Mouse (Mus musculus) CH12.LX (cell line): ENCODE results near the gene Nucb1. TPM values are rescaled to one million over a fixed set of nuclear protein-coding genes. Genes with fewer than 3 reads are reported as not detected.
"Not testable (repeated sequence)": the region's sequence is repeated elsewhere in the genome, so short reads cannot be mapped to it uniquely, and the experiment has no call there.

Source experiments
- DNase-seq: peaks from one replicate; pipeline ENCODE4 v3.0.0-alpha.2; 2013; ENCODE audit errors: extremely low read depth
- H3K27ac ChIP-seq: 2 replicates; pipeline ENCODE4 v1.5.1; 2012; ENCODE audit warnings: low read depth, mild to moderate bottlenecking, control low read depth, moderate library complexity; ENCODE audit not compliant: insufficient read depth
- H3K27me3 ChIP-seq: replicated peaks from 2 replicates; pipeline ENCODE3; 2012; ENCODE audit warnings: inconsistent platforms
- H3K36me3 ChIP-seq, 2 experiments: replicated peaks in 1 of 2; 2 replicates each; pipeline versions ENCODE3 to v1.6.1; 2012; ENCODE audit warnings: inconsistent platforms in 1 of 2, low read length in 1 of 2, mild to moderate bottlenecking in 1 of 2, mixed read lengths in 1 of 2, moderate library complexity in 1 of 2; ENCODE audit not compliant: control insufficient read depth in 1 of 2, insufficient read depth in 1 of 2
- H3K4me1 ChIP-seq, 2 experiments: 2 replicates each; pipeline ENCODE4 v1.6.1; 2012; ENCODE audit warnings: inconsistent platforms in 1 of 2, moderate library complexity in 1 of 2; ENCODE audit not compliant: insufficient read depth in 2 of 2, control insufficient read depth in 1 of 2
- H3K4me2 ChIP-seq: 2 replicates; pipeline ENCODE4 v1.6.1; 2012; ENCODE audit warnings: low read depth, mild to moderate bottlenecking, control low read depth; ENCODE audit not compliant: poor library complexity, insufficient read depth, severe bottlenecking
- H3K4me3 ChIP-seq, 3 experiments: fragments of 150-350 bp in 1 of 3; sonication (generic) in 1 of 3; replicated peaks in 1 of 3; 2 replicates each; pipeline versions ENCODE3 to v1.5.1; 2011 to 2012; ENCODE audit warnings: low read depth in 2 of 3, low read length in 2 of 3, mild to moderate bottlenecking in 2 of 3, moderate library complexity in 2 of 3, control low read depth in 1 of 3, improper control_type of control experiment in 1 of 3, inconsistent platforms in 1 of 3, mixed read lengths in 1 of 3; ENCODE audit not compliant: poor library complexity in 1 of 3
- H3K79me2 ChIP-seq: replicated peaks from 2 replicates; pipeline ENCODE4 v1.6.1; 2012; ENCODE audit warnings: mild to moderate bottlenecking, moderate library complexity; ENCODE audit not compliant: control insufficient read depth, poor library complexity, insufficient read depth, severe bottlenecking; ENCODE audit errors: extremely low read depth
- H3K9ac ChIP-seq: 2 replicates; pipeline ENCODE4 v1.6.1; 2012; ENCODE audit warnings: low read depth, mild to moderate bottlenecking, control low read depth, moderate library complexity; ENCODE audit not compliant: insufficient read depth
- H3K9me3 ChIP-seq: replicated peaks from 2 replicates; pipeline ENCODE3; 2012; ENCODE audit warnings: low read length, inconsistent platforms, mixed read lengths
- BHLHE40 ChIP-seq: IDR thresholded peaks from 2 replicates; pipeline ENCODE4 v1.6.1; 2011; ENCODE audit warnings: mild to moderate bottlenecking, low read depth, low read length, improper control_type of control experiment
- CHD2 ChIP-seq: IDR thresholded peaks from 2 replicates; pipeline ENCODE4 v1.6.1; 2011; ENCODE audit warnings: low read length, improper control_type of control experiment
- ELF1 ChIP-seq: IDR thresholded peaks from 2 replicates; pipeline ENCODE4 v1.6.1; 2014; ENCODE audit warnings: low read depth, mild to moderate bottlenecking, inconsistent platforms, low read length, improper control_type of control experiment
- ETS1 ChIP-seq: conservative IDR thresholded peaks from 2 replicates; pipeline ENCODE4 v1.6.1; 2012; ENCODE audit warnings: low read depth, mild to moderate bottlenecking, inconsistent platforms, low read length, improper control_type of control experiment, moderate library complexity
- HCFC1 ChIP-seq: IDR thresholded peaks from 2 replicates; pipeline ENCODE4 v1.6.1; 2012; ENCODE audit warnings: low read depth, mild to moderate bottlenecking, inconsistent platforms, low read length, improper control_type of control experiment
- KAT2A ChIP-seq: IDR thresholded peaks from 2 replicates; pipeline ENCODE4 v1.6.1; 2012; ENCODE audit warnings: low read length, improper control_type of control experiment, inconsistent platforms; ENCODE audit not compliant: insufficient replicate concordance
- MAZ ChIP-seq: IDR thresholded peaks from 2 replicates; pipeline ENCODE4 v1.6.1; 2012; ENCODE audit warnings: low read depth, mild to moderate bottlenecking, inconsistent platforms, low read length, improper control_type of control experiment, moderate library complexity
- MEF2A ChIP-seq: IDR thresholded peaks from 2 replicates; pipeline ENCODE4 v1.6.1; 2014; ENCODE audit warnings: low read depth, mild to moderate bottlenecking, inconsistent platforms, low read length, improper control_type of control experiment, borderline replicate concordance
- MXI1 ChIP-seq: IDR thresholded peaks from 2 replicates; pipeline ENCODE4 v1.6.1; 2011; ENCODE audit warnings: mild to moderate bottlenecking, low read depth, low read length, improper control_type of control experiment
- NELFE ChIP-seq: IDR thresholded peaks from 2 replicates; pipeline ENCODE4 v1.6.1; 2011; ENCODE audit warnings: low read depth, low read length, improper control_type of control experiment
- NRF1 ChIP-seq: IDR thresholded peaks from 2 replicates; pipeline ENCODE4 v1.6.1; 2014; ENCODE audit warnings: low read depth, mild to moderate bottlenecking, inconsistent platforms, low read length, improper control_type of control experiment, moderate library complexity
- POLR2A ChIP-seq: IDR thresholded peaks from 2 replicates; pipeline ENCODE4 v1.6.1; 2011; ENCODE audit warnings: low read depth, mild to moderate bottlenecking, improper control_type of control experiment, low read length
- POLR2AphosphoS2 ChIP-seq: IDR thresholded peaks from 2 replicates; pipeline ENCODE4 v1.6.1; 2011; ENCODE audit warnings: low read depth, low read length, improper control_type of control experiment
- SIN3A ChIP-seq: IDR thresholded peaks from 2 replicates; pipeline ENCODE4 v1.6.1; 2012; ENCODE audit warnings: low read length, improper control_type of control experiment, inconsistent platforms
- TBP ChIP-seq: conservative IDR thresholded peaks from 2 replicates; pipeline ENCODE4 v1.6.1; 2011; ENCODE audit warnings: low read depth, low read length, improper control_type of control experiment
- TCF12 ChIP-seq: IDR thresholded peaks from 2 replicates; pipeline ENCODE4 v1.6.1; 2014; ENCODE audit warnings: low read depth, mild to moderate bottlenecking, inconsistent platforms, low read length, improper control_type of control experiment
- USF1 ChIP-seq: IDR thresholded peaks from 2 replicates; pipeline ENCODE4 v1.6.1; 2014; ENCODE audit warnings: low read depth, mild to moderate bottlenecking, inconsistent platforms, low read length, improper control_type of control experiment
- ZMIZ1 ChIP-seq: IDR thresholded peaks from 2 replicates; pipeline ENCODE4 v1.6.1; 2012; ENCODE audit warnings: low read depth, mild to moderate bottlenecking, inconsistent platforms, low read length, improper control_type of control experiment
- dilution Hi-C: fragments of 300-500 bp; cut with MboI; formaldehyde crosslinking; loops from 2 replicates; pipeline ENCODE4 v1.14.3; 2020; ENCODE audit warnings: low sequenced_read_pairs; ENCODE audit not compliant: extremely low pct_unique_long_range_greater_than_20kb, extremely low pct_ligation_motif_present
- in situ Hi-C: fragments of 300-500 bp; cut with MboI; formaldehyde crosslinking; loops from 3 replicates; pipeline ENCODE4 v1.14.3; 2019; ENCODE audit warnings: low sequenced_read_pairs, low pct_ligation_motif_present, low pct_unique_long_range_greater_than_20kb, mixed read lengths
- polyA plus RNA-seq: library from polyadenylated mRNA; unstranded; fragments of >175 nt; gene quantifications from 2 replicates; pipeline ENCODE4 v1.2.1, GENCODE M21; 2012; ENCODE audit warnings: low read depth; ENCODE audit not compliant: insufficient read length
- total RNA-seq, 2 experiments: library from RNA; depleted of rRNA; stranded (reverse); fragments of 300-350 nt in 1 of 2; fragments of >200 nt in 1 of 2; gene quantifications; 2 replicates each; pipeline ENCODE4 v1.2.3; 2012 to 2014

The Nucb1 gene
- total and polyA plus RNA-seq, 3 experiments: 40.8 to 90.4 (median 83.4) TPM

- Histone ChIP-seq H3K27me3 (no peaks in the 10 kb centered on the region), H3K79me2 (peaks cover 42% of the 10 kb centered on the region), H3K9me3 (no peaks in the 10 kb centered on the region), H3K36me3 (peaks cover 47 to 69% of the 10 kb centered on the region in 2 experiments), H3K27ac (peak overlapping the region; percentile 80), H3K4me2 (peak overlapping the region; percentile 93), H3K9ac (peak overlapping the region; percentile 59), H3K4me1 (peaks cover 16 to 52% of the 10 kb centered on the region in 2 experiments), H3K4me3 (peak overlapping the region in 1 of 3 experiments; percentile 40)
- in situ Hi-C loops (loop anchor here (10.0 kb wide), 1 partner anchor 224 kb away; the partner anchor contains the start of gene Ntn5), dilution Hi-C loops (no loop called here)
- no peak for TF ChIP-seq TCF12
- 0 out of 2 replicates have a peak, but pooled peaks have one; percentile 26 for TF ChIP-seq NRF1
- no peak for DNase-seq
Observed at GRCm38 (mm10) chr7:45460377-45460776, 49.8 kb downstream of the Nucb1 start.

- Histone ChIP-seq H3K4me3 (peak within 1 kb of the TSS; percentile 76 to 96 (median 77)), H3K4me2 (peak within 1 kb of the TSS; percentile 93), H3K79me2 (peaks cover 35% of the 10 kb centered on the region), H3K36me3 (peaks cover 50 to 72% of the 10 kb centered on the region in 2 experiments), H3K27ac (peak within 1 kb of the TSS; percentile 80), H3K4me1 (peaks cover 16 to 52% of the 10 kb centered on the region in 2 experiments), H3K9ac (peak within 1 kb of the TSS; percentile 91)
- peak; percentile 98 for DNase-seq
- in situ Hi-C loops: loop anchor here (10.0 kb wide), 1 partner anchor 225 kb away; the partner anchor contains the start of gene Ntn5
- peak; percentile 67 for TF ChIP-seq USF1
- peak; percentile 42 for TF ChIP-seq HCFC1
- peak; percentile 96 for TF ChIP-seq ZMIZ1
- TF ChIP-seq BHLHE40: peak; percentile 98
- TF ChIP-seq ELF1: peak; percentile 48; the same call in 1 of the 2 replicates
- peak; percentile 95 for TF ChIP-seq TBP
- TF ChIP-seq CHD2: peak; percentile 77; the same call in 1 of the 2 replicates
- TF ChIP-seq KAT2A: 0 out of 2 replicates have a peak, but pooled peaks have one; percentile 18
- peak; percentile 91 for TF ChIP-seq POLR2A
- peak; percentile 55; the same call in 1 of the 2 replicates for TF ChIP-seq MXI1
- TF ChIP-seq POLR2AphosphoS2: peak; percentile 86; the same call in 1 of the 2 replicates
- 0 out of 2 replicates have a peak, but pooled peaks have one; percentile 44 for TF ChIP-seq MEF2A
- TF ChIP-seq TCF12: peak; percentile 63
- peak; percentile 87 for TF ChIP-seq MAZ
- peak; percentile 35; the same call in 1 of the 2 replicates for TF ChIP-seq ETS1
- TF ChIP-seq NELFE: peak; percentile 86
- TF ChIP-seq SIN3A: peak; percentile 38; the same call in 1 of the 2 replicates
- H3K9me3 ChIP-seq, H3K27me3 ChIP-seq, dilution Hi-C loops: not testable (repeated sequence)
Observed at GRCm38 (mm10) chr7:45459564-45460140, 50.6 kb downstream of the Nucb1 start, which contains the start of gene Ftl1. Gene Ftl1, minus strand, starts transcription at chr7:45459884.
